32 mouse cellular contexts compared by ENCODE assay signal in genomic region chr15:85225693-85226092, GRCm38 (mm10). TPM values are rescaled to one million over a fixed set of nuclear protein-coding genes. Genes with fewer than 3 reads are reported as not detected.
"Had no signal": no experiment of that assay in that cellular context is flagged by ENCODE, and none has a peak within 500 bp of the region (broad histone marks: within the 10 kb centered on the region; RNA-seq: fewer than 3 reads in every experiment).

No protein-coding gene starts in this region.

- H3K9me3 ChIP-seq: limb, embryonic 12.5 days; limb, embryonic 13.5 days; liver, embryonic 12.5 days; liver, embryonic 13.5 days; liver, embryonic 15.5 days; lung, embryonic 15.5 days; megakaryocyte, embryonic 14.5 days; midbrain, embryonic 12.5 days; midbrain, embryonic 13.5 days; midbrain, embryonic 15.5 days; neural tube, embryonic 12.5 days; neural tube, embryonic 13.5 days had no signal

- DNase-seq: left cerebral cortex, postnatal 4 days; liver; liver, embryonic 13.5 days; liver, postnatal 0 days; lung, adult 18-20 months; lung, adult 2 months; lung, embryonic 14.5 days; lung, postnatal 10 days; lung, postnatal 14 days; lung, postnatal 36 days; lung, postnatal 4 days; midbrain, embryonic 14.5 days had no signal

- H3K36me3 ChIP-seq: liver, embryonic 13.5 days; liver, embryonic 15.5 days; midbrain, embryonic 15.5 days had no signal

- ATAC-seq: liver, embryonic 12.5 days; liver, postnatal 0 days; lung, postnatal 0 days; midbrain, embryonic 13.5 days; midbrain, embryonic 15.5 days; midbrain, embryonic 16.5 days had no signal

- H3K27ac ChIP-seq: limb, embryonic 12.5 days; limb, embryonic 13.5 days; liver, embryonic 12.5 days; liver, embryonic 13.5 days; liver, embryonic 14.5 days; liver, embryonic 15.5 days; lung, embryonic 15.5 days; macrophage; midbrain, embryonic 12.5 days; midbrain, embryonic 13.5 days; midbrain, embryonic 15.5 days; neural tube, embryonic 12.5 days; neural tube, embryonic 13.5 days had no signal

- H3K9ac ChIP-seq: limb, embryonic 12.5 days; limb, embryonic 13.5 days; liver, embryonic 12.5 days; liver, embryonic 13.5 days; liver, embryonic 14.5 days; liver, embryonic 15.5 days; liver, postnatal 0 days; lung, embryonic 14.5 days; lung, embryonic 15.5 days; midbrain, embryonic 12.5 days; midbrain, embryonic 13.5 days; midbrain, embryonic 15.5 days; neural tube, embryonic 12.5 days; neural tube, embryonic 13.5 days had no signal

- H3K4me3 ChIP-seq: limb, embryonic 12.5 days; limb, embryonic 13.5 days; liver, embryonic 12.5 days; liver, embryonic 13.5 days; liver, embryonic 15.5 days; lung, embryonic 15.5 days; megakaryocyte, embryonic 14.5 days; midbrain, embryonic 12.5 days; midbrain, embryonic 13.5 days; midbrain, embryonic 15.5 days; myocyte; neural tube, embryonic 12.5 days; neural tube, embryonic 13.5 days had no signal

- H3K4me2 ChIP-seq: limb, embryonic 12.5 days; limb, embryonic 13.5 days; liver, embryonic 11.5 days; liver, embryonic 12.5 days; liver, embryonic 13.5 days; liver, embryonic 15.5 days; lung, embryonic 14.5 days; lung, embryonic 15.5 days; midbrain, embryonic 11.5 days; midbrain, embryonic 12.5 days; midbrain, embryonic 13.5 days; midbrain, embryonic 15.5 days; neural tube, embryonic 12.5 days; neural tube, embryonic 13.5 days had no signal

- H3K27me3 ChIP-seq: limb, embryonic 12.5 days; limb, embryonic 13.5 days; liver, embryonic 12.5 days; liver, embryonic 13.5 days; liver, embryonic 15.5 days; lung, embryonic 15.5 days; midbrain, embryonic 12.5 days; midbrain, embryonic 13.5 days; midbrain, embryonic 15.5 days; neural tube, embryonic 12.5 days; neural tube, embryonic 13.5 days had no signal

- H3K4me1 ChIP-seq: liver, embryonic 15.5 days; midbrain, embryonic 12.5 days; midbrain, embryonic 15.5 days; neural tube, embryonic 12.5 days had no signal

RNA-seq across cellular contexts. Expression of gene Fbln1, which starts 19.9 kb away (rescaled TPM):
- total RNA-seq: megakaryocyte-erythroid progenitor cell, adult 5-6 weeks; monocyte, adult 5-6 weeks had no signal
- polyA plus RNA-seq: macrophage had no signal
